Mouse (Mus musculus): ENCODE data around the gene Spef1.

- TF ChIP-seq CTCF (IDR thresholded peaks at IDR 0.05; ENCODE audit: low read depth, low read length) (peak; percentile 89), GATA1 (IDR thresholded peaks at IDR 0.05; ENCODE audit: borderline replicate concordance, low read length) (no peak), TAL1 (conservative IDR thresholded peaks at IDR 0.05; ENCODE audit: low read depth, low read length) (no peak), POLR2AphosphoS5 (IDR thresholded peaks at IDR 0.05; ENCODE audit: insufficient replicate concordance, low read depth, low read length) (no peak)
Measured at GRCm38 (mm10) chr2:131142592-131142991, 44.5 kb downstream of the Spef1 start.

Data from G1E (cell line).